In genomic region chr11:53858058-53858760, GRCm38 (mm10) we compare ENCODE assay signal across 8 mouse cellular contexts. TPM values are rescaled to one million over a fixed set of nuclear protein-coding genes. Genes with fewer than 3 reads are reported as not detected.
DNase-seq lines count a peak whose midpoint lies in the region; ATAC-seq and TF ChIP-seq lines count a peak whose summit lies in the region.

No protein-coding gene starts in this region.

- H3K9ac ChIP-seq in heart, embryonic 13.5 days: no peak overlapping the region
- no peak overlapping the region for H3K9ac ChIP-seq in midbrain, embryonic 12.5 days (replicated peaks)
- no peak overlapping the region for H3K9ac ChIP-seq in midbrain, embryonic 11.5 days (ENCODE audit: low read length)
- 0 out of 2 replicates have a peak overlapping the region, but pooled peaks have one; percentile 57 for H3K9ac ChIP-seq in intestine, postnatal 0 days (ENCODE audit: low read depth, low read length)
- no peak overlapping the region for H3K9ac ChIP-seq in stomach, embryonic 14.5 days (replicated peaks; ENCODE audit: low read depth, low read length)

- no peak for TF ChIP-seq CTCF in intestine, postnatal 0 days (IDR thresholded peaks at IDR 0.05; ENCODE audit: low read depth)

- no peaks in the 10 kb centered on the region for H3K9me3 ChIP-seq in heart, embryonic 13.5 days
- no peaks in the 10 kb centered on the region for H3K9me3 ChIP-seq in midbrain, embryonic 12.5 days
- no peaks in the 10 kb centered on the region for H3K9me3 ChIP-seq in midbrain, embryonic 11.5 days (ENCODE audit: control insufficient read depth, low read length)
- H3K9me3 ChIP-seq in intestine, postnatal 0 days (ENCODE audit: control insufficient read depth): no peaks in the 10 kb centered on the region
- H3K9me3 ChIP-seq in stomach, embryonic 14.5 days (ENCODE audit: control insufficient read depth, low read depth, low read length): no peaks in the 10 kb centered on the region

- no peak for DNase-seq in heart, postnatal 10 days
- DNase-seq in midbrain, embryonic 11.5 days (ENCODE audit: low spot score, missing footprints): no peak
- DNase-seq in thymus, postnatal 4 days: no peak

- no peaks in the 10 kb centered on the region for H3K36me3 ChIP-seq in heart, embryonic 13.5 days
- H3K36me3 ChIP-seq in midbrain, embryonic 12.5 days: no peaks in the 10 kb centered on the region
- no peaks in the 10 kb centered on the region for H3K36me3 ChIP-seq in midbrain, embryonic 11.5 days (ENCODE audit: control insufficient read depth, insufficient read depth, low read length)
- no peaks in the 10 kb centered on the region for H3K36me3 ChIP-seq in intestine, postnatal 0 days (ENCODE audit: control insufficient read depth, insufficient read depth)
- no peaks in the 10 kb centered on the region for H3K36me3 ChIP-seq in stomach, embryonic 14.5 days (ENCODE audit: control insufficient read depth, insufficient read depth, low read length)

- intact Hi-C loops in heart, postnatal 10 days (cut with DNase I): no loop called here

- WGBS in heart, embryonic 13.5 days: 73% methylated on average over 6 of the region's 6 CpGs
- 76% methylated on average over 6 of the region's 6 CpGs for WGBS in midbrain, embryonic 12.5 days
- WGBS in midbrain, embryonic 11.5 days: 81% methylated on average over 6 of the region's 6 CpGs
- 82% methylated on average over 6 of the region's 6 CpGs for WGBS in intestine, postnatal 0 days
- 78% methylated on average over 6 of the region's 6 CpGs for WGBS in stomach, embryonic 14.5 days

- peak overlapping the region; percentile 63; the same call in 1 of the 2 replicates for H3K4me3 ChIP-seq in heart, embryonic 13.5 days
- no peak overlapping the region for H3K4me3 ChIP-seq in midbrain, embryonic 12.5 days
- no peak overlapping the region for H3K4me3 ChIP-seq in midbrain, embryonic 11.5 days (ENCODE audit: low read depth, low read length)
- peak overlapping the region; percentile 53 for H3K4me3 ChIP-seq in intestine, postnatal 0 days (ENCODE audit: low read depth, low read length)
- H3K4me3 ChIP-seq in stomach, embryonic 14.5 days (ENCODE audit: low read depth, low read length): peak overlapping the region; percentile 52; the same call in 1 of the 2 replicates

- H3K27ac ChIP-seq in heart, embryonic 13.5 days (replicated peaks): no peak overlapping the region
- no peak overlapping the region for H3K27ac ChIP-seq in midbrain, embryonic 12.5 days (replicated peaks)
- no peak overlapping the region for H3K27ac ChIP-seq in midbrain, embryonic 11.5 days (ENCODE audit: low read depth, low read length)
- no peak overlapping the region for H3K27ac ChIP-seq in intestine, postnatal 0 days (ENCODE audit: low read depth, low read length)
- no peak overlapping the region for H3K27ac ChIP-seq in stomach, embryonic 14.5 days (ENCODE audit: low read length)

- H3K4me2 ChIP-seq in heart, embryonic 13.5 days: peak overlapping the region; percentile 74
- H3K4me2 ChIP-seq in midbrain, embryonic 12.5 days (replicated peaks): peak overlapping the region; percentile 65; the same call in 1 of the 2 replicates
- H3K4me2 ChIP-seq in midbrain, embryonic 11.5 days: no peak overlapping the region
- peak overlapping the region; percentile 84 for H3K4me2 ChIP-seq in intestine, postnatal 0 days (replicated peaks; ENCODE audit: low read depth)
- H3K4me2 ChIP-seq in stomach, embryonic 14.5 days (replicated peaks; ENCODE audit: low read depth, low read length): peak overlapping the region; percentile 68

- H3K27me3 ChIP-seq in heart, embryonic 13.5 days (replicated peaks): peaks cover 8% of the 10 kb centered on the region; the same call in 1 of the 2 replicates
- H3K27me3 ChIP-seq in midbrain, embryonic 12.5 days: peaks cover 12% of the 10 kb centered on the region
- H3K27me3 ChIP-seq in midbrain, embryonic 11.5 days (ENCODE audit: control insufficient read depth, insufficient read depth, low read length): peaks cover 3% of the 10 kb centered on the region; the same call in 1 of the 2 replicates
- no peaks in the 10 kb centered on the region for H3K27me3 ChIP-seq in intestine, postnatal 0 days (replicated peaks; ENCODE audit: control insufficient read depth, insufficient read depth, low read length)
- no peaks in the 10 kb centered on the region for H3K27me3 ChIP-seq in stomach, embryonic 14.5 days (ENCODE audit: control insufficient read depth, insufficient read depth, low read length)

- peaks cover 9% of the 10 kb centered on the region; the same call in 1 of the 2 replicates for H3K4me1 ChIP-seq in heart, embryonic 13.5 days
- no peaks in the 10 kb centered on the region for H3K4me1 ChIP-seq in midbrain, embryonic 12.5 days
- no peaks in the 10 kb centered on the region for H3K4me1 ChIP-seq in midbrain, embryonic 11.5 days (ENCODE audit: control insufficient read depth, insufficient read depth, low read length)
- H3K4me1 ChIP-seq in intestine, postnatal 0 days (replicated peaks; ENCODE audit: control insufficient read depth, insufficient read depth, low read length): no peaks in the 10 kb centered on the region
- no peaks in the 10 kb centered on the region; the same call in 1 of the 2 replicates for H3K4me1 ChIP-seq in stomach, embryonic 14.5 days (ENCODE audit: control insufficient read depth, insufficient read depth, low read length)

- ATAC-seq in heart, embryonic 13.5 days (ENCODE audit: extremely low read depth, insufficient number of reproducible peaks, low FRiP score, low TSS enrichment): no peak
- ATAC-seq in midbrain, embryonic 12.5 days (ENCODE audit: low FRiP score, low read depth): no peak
- no peak for ATAC-seq in midbrain, embryonic 11.5 days (ENCODE audit: low FRiP score)
- no peak for ATAC-seq in intestine, postnatal 0 days
- no peak for ATAC-seq in stomach, embryonic 14.5 days (ENCODE audit: insufficient number of reproducible peaks, insufficient read depth, low FRiP score, low read depth)
- ATAC-seq in granulocyte monocyte progenitor cell, adult 5-6 weeks (replicated peaks; ENCODE audit: poor library complexity, severe bottlenecking): no peak

RNA-seq across cellular contexts. Expression of gene Gm12216, which starts 0.8 kb away (rescaled TPM):
- 0.22 and 0.25 TPM in 2 replicates for polyA plus RNA-seq in heart, embryonic 13.5 days (2015; fragmentation: Nextera tagmentation; extraction: Ambion mirVana)
- total RNA-seq in heart, postnatal 10 days (2021): 1 to 10 TPM; 1.9 to 2.0 TPM
- polyA plus RNA-seq in midbrain, embryonic 12.5 days (2016; fragmentation: Nextera tagmentation; extraction: Ambion mirVana): 0.82 TPM in 1 of 2 replicates, not detected in the other
- 0.25 TPM in 1 of 2 replicates, not detected in the other for polyA plus RNA-seq in midbrain, embryonic 11.5 days (2014; fragmentation: Nextera tagmentation; extraction: Ambion mirVana)
- polyA plus RNA-seq in intestine, postnatal 0 days (2015; fragmentation: Nextera tagmentation; extraction: Ambion mirVana): 6.5 and 8.0 TPM in 2 replicates
- polyA plus RNA-seq in stomach, embryonic 14.5 days (2014; fragmentation: Nextera tagmentation; extraction: Ambion mirVana): 1.5 and 4.3 TPM in 2 replicates
- 5.6 and 6.5 TPM in 2 replicates for total RNA-seq in granulocyte monocyte progenitor cell, adult 5-6 weeks (2014; fragmentation: Nextera tagmentation)
- 1.1 TPM in 1 of 2 replicates, not detected in the other for total RNA-seq in granulocyte monocyte progenitor cell, adult 5-6 weeks (2017)

RNA-seq across cellular contexts. Expression of gene Slc22a5, which starts 33.3 kb away (rescaled TPM):
- polyA plus RNA-seq in heart, embryonic 13.5 days (2015; fragmentation: Nextera tagmentation; extraction: Ambion mirVana): 6.4 and 8.7 TPM in 2 replicates
- 10 to 100 TPM; 18.3 to 20.9 TPM for total RNA-seq in heart, postnatal 10 days (2021)
- 7.1 and 7.2 TPM in 2 replicates for polyA plus RNA-seq in midbrain, embryonic 12.5 days (2016; fragmentation: Nextera tagmentation; extraction: Ambion mirVana)
- polyA plus RNA-seq in midbrain, embryonic 11.5 days (2014; fragmentation: Nextera tagmentation; extraction: Ambion mirVana): 7.9 and 8.1 TPM in 2 replicates
- polyA plus RNA-seq in intestine, postnatal 0 days (2015; fragmentation: Nextera tagmentation; extraction: Ambion mirVana): 40.5 and 40.8 TPM in 2 replicates
- polyA plus RNA-seq in stomach, embryonic 14.5 days (2014; fragmentation: Nextera tagmentation; extraction: Ambion mirVana): 11.1 and 12.8 TPM in 2 replicates
- 10.2 and 10.3 TPM in 2 replicates for total RNA-seq in granulocyte monocyte progenitor cell, adult 5-6 weeks (2014; fragmentation: Nextera tagmentation)
- 8.7 and 13.3 TPM in 2 replicates for total RNA-seq in granulocyte monocyte progenitor cell, adult 5-6 weeks (2017)

Comparison
In these comparisons a context has a peak if more than half of its experiments do, and no peak if none do; other contexts are left out.
1. H3K4me3 ChIP-seq: peak in heart, embryonic 13.5 days (single experiment), intestine, postnatal 0 days (single experiment) and stomach, embryonic 14.5 days (single experiment); none in midbrain, embryonic 12.5 days (single experiment) and midbrain, embryonic 11.5 days (single experiment).